Mouse (Mus musculus) stomach, postnatal 0 days (tissue): ENCODE measurements around the gene Mylk4.

ENCODE experiments used
- CTCF ChIP-seq: IDR thresholded peaks from 2 replicates; pipeline ENCODE4 v1.5.1; 2016; ENCODE audit warnings: antibody characterized with exemption, low read depth, mild to moderate bottlenecking, moderate library complexity
- EP300 ChIP-seq: optimal IDR thresholded peaks from 2 replicates; pipeline ENCODE3; 2016; ENCODE audit warnings: antibody characterized with exemption

DNA sequence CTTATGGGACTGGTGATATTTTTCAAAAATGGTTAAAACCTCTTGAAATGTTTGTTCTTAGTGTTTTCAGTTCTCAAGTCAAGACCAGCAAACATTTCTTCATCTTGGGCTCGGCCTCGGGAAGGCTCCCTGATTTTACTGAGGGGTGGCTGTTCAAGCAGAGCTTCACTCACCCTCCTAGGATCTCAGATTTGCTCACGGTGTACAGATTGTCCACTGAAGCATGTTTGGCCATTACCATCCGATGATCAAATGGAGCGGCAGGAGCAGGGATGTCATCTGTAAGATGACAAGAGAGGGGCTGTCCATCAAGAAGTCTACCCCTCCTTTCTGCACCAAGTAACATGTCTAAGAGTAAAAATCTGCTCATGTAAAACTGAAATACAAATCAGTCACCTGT lies 59.1 kb downstream of the Mylk4 start:
- no peak for TF ChIP-seq CTCF
- no peak for TF ChIP-seq EP300
